Mouse (Mus musculus) heart, embryonic 10.5 days (tissue): ENCODE results near the gene Col4a4. TPM values are rescaled to one million over a fixed set of nuclear protein-coding genes. Genes with fewer than 3 reads are reported as not detected.

Experiments
- DNase-seq: peaks from one replicate; pipeline ENCODE4 v3.0.0-alpha.2; 2017; ENCODE audit warnings: low spot score
- H3K27ac ChIP-seq: fragments of 300-500 bp; sonication (generic); 2 replicates; pipeline ENCODE4 v1.5.1; 2016; ENCODE audit warnings: mild to moderate bottlenecking
- H3K27me3 ChIP-seq: fragments of 300-500 bp; sonication (generic); 2 replicates; pipeline ENCODE4 v1.6.1; 2016; ENCODE audit warnings: mild to moderate bottlenecking; ENCODE audit not compliant: poor library complexity, insufficient read depth, severe bottlenecking
- H3K36me3 ChIP-seq: fragments of 300-500 bp; sonication (generic); 2 replicates; pipeline ENCODE4 v1.6.1; 2016; ENCODE audit warnings: mild to moderate bottlenecking, moderate library complexity
- H3K4me1 ChIP-seq: fragments of 300-500 bp; sonication (generic); 2 replicates; pipeline ENCODE4 v1.6.1; 2016; ENCODE audit warnings: mild to moderate bottlenecking
- H3K4me3 ChIP-seq: fragments of 300-500 bp; sonication (generic); 2 replicates; pipeline ENCODE4 v1.5.1; 2016; ENCODE audit warnings: mild to moderate bottlenecking, moderate library complexity
- H3K9me3 ChIP-seq: fragments of 300-500 bp; sonication (generic); 2 replicates; pipeline ENCODE4 v1.6.1; 2016; ENCODE audit warnings: mild to moderate bottlenecking, moderate library complexity
- WGBS: fragments of 180-500 bp; shearing (Covaris S2); methylation state at CpG from one replicate; pipeline ENCODE4 v1.1.7; 2016; 5-methylcytosine and 5-hydroxymethylcytosine counted together
- polyA plus RNA-seq: library from polyadenylated mRNA; unstranded; fragments of >200 nt; fragmentation: Nextera tagmentation; extraction: Ambion mirVana; gene quantifications from 2 replicates; pipeline ENCODE4 v1.2.1, GENCODE M21; 2016

Gene Col4a4
- polyA plus RNA-seq, 1 experiment from 2014 or later = 0.36 TPM

- no peaks in the 10 kb centered on the region for H3K36me3 ChIP-seq
- H3K4me1 ChIP-seq = peaks cover 9% of the 10 kb centered on the region
- WGBS = 79% methylated on average over 3 of the region's 3 CpGs
- no peak overlapping the region for H3K27ac ChIP-seq
- no peaks in the 10 kb centered on the region for H3K9me3 ChIP-seq
- no peak overlapping the region for H3K4me3 ChIP-seq
- no peak for DNase-seq
- no peaks in the 10 kb centered on the region for H3K27me3 ChIP-seq
These were observed 11.0 kb downstream of the Col4a4 start for GRCm38 (mm10) chr1:82575681-82576080.

GRCm38 (mm10) chr1:82571758-82572157, 14.9 kb downstream of the Col4a4 start:
- Histone ChIP-seq H3K4me1 (no peaks in the 10 kb centered on the region), H3K36me3 (no peaks in the 10 kb centered on the region), H3K9me3 (no peaks in the 10 kb centered on the region), H3K27ac (no peak overlapping the region), H3K27me3 (no peaks in the 10 kb centered on the region), H3K4me3 (no peak overlapping the region)
- DNase-seq = no peak
- WGBS = 63% methylated on average over 1 of the region's 1 CpGs

GRCm38 (mm10) chr1:82569405-82569804, 17.2 kb downstream of the Col4a4 start:
- Histone ChIP-seq H3K27ac (no peak overlapping the region), H3K36me3 (no peaks in the 10 kb centered on the region), H3K4me3 (no peak overlapping the region), H3K9me3 (no peaks in the 10 kb centered on the region), H3K4me1 (no peaks in the 10 kb centered on the region), H3K27me3 (no peaks in the 10 kb centered on the region)
- no peak for DNase-seq
- 84% methylated on average over 4 of the region's 4 CpGs for WGBS

GRCm38 (mm10) chr1:82560223-82560622, 26.4 kb downstream of the Col4a4 start:
- Histone ChIP-seq H3K9me3 (no peaks in the 10 kb centered on the region), H3K4me3 (no peak overlapping the region), H3K27ac (no peak overlapping the region), H3K27me3 (no peaks in the 10 kb centered on the region), H3K36me3 (no peaks in the 10 kb centered on the region), H3K4me1 (peaks cover 5% of the 10 kb centered on the region)
- no peak for DNase-seq
- WGBS = 40% methylated on average over 4 of the region's 4 CpGs

- peak overlapping the region; percentile 29; the same call in 1 of the 2 replicates for H3K4me3 ChIP-seq
- H3K27ac ChIP-seq = no peak overlapping the region; the same call in 1 of the 2 replicates
- 37% methylated on average over 5 of the region's 5 CpGs for WGBS
- no peaks in the 10 kb centered on the region for H3K27me3 ChIP-seq
- H3K9me3 ChIP-seq = no peaks in the 10 kb centered on the region
- no peak for DNase-seq
- peaks cover 12% of the 10 kb centered on the region for H3K4me1 ChIP-seq
- H3K36me3 ChIP-seq = no peaks in the 10 kb centered on the region
These were observed 31.8 kb downstream of the Col4a4 start for GRCm38 (mm10) chr1:82554889-82555288.

GRCm38 (mm10) chr1:82554443-82554850, 32.2 kb downstream of the Col4a4 start:
- peak overlapping the region; percentile 29; the same call in 1 of the 2 replicates for H3K4me3 ChIP-seq
- no peak overlapping the region; the same call in 1 of the 2 replicates for H3K27ac ChIP-seq
- WGBS = 18% methylated on average over 6 of the region's 6 CpGs

GRCm38 (mm10) chr1:82545199-82545960, 41.3 kb downstream of the Col4a4 start:
- Histone ChIP-seq H3K27me3 (no peaks in the 10 kb centered on the region), H3K9me3 (no peaks in the 10 kb centered on the region), H3K4me3 (no peak overlapping the region), H3K4me1 (no peaks in the 10 kb centered on the region), H3K36me3 (no peaks in the 10 kb centered on the region), H3K27ac (no peak overlapping the region)
- 71% methylated on average over 8 of the region's 8 CpGs for WGBS
- no peak for DNase-seq

More at GRCm38 (mm10) chr1:82554443-82554850, 32.2 kb downstream of the Col4a4 start:
- DNase-seq = no peak
- H3K36me3 ChIP-seq = no peaks in the 10 kb centered on the region
- no peaks in the 10 kb centered on the region for H3K27me3 ChIP-seq
- no peaks in the 10 kb centered on the region for H3K9me3 ChIP-seq
- peaks cover 12% of the 10 kb centered on the region for H3K4me1 ChIP-seq

- H3K27ac ChIP-seq = no peak overlapping the region
- no peak for DNase-seq
- no peaks in the 10 kb centered on the region for H3K4me1 ChIP-seq
- H3K4me3 ChIP-seq = no peak overlapping the region
- H3K36me3 ChIP-seq = no peaks in the 10 kb centered on the region
- no peaks in the 10 kb centered on the region for H3K27me3 ChIP-seq
- 74% methylated on average over 6 of the region's 6 CpGs for WGBS
- H3K9me3 ChIP-seq = no peaks in the 10 kb centered on the region
These were observed 42.0 kb downstream of the Col4a4 start for GRCm38 (mm10) chr1:82544419-82545185.

- Histone ChIP-seq H3K27me3 (no peaks in the 10 kb centered on the region), H3K9me3 (no peaks in the 10 kb centered on the region), H3K36me3 (no peaks in the 10 kb centered on the region), H3K4me3 (no peak overlapping the region), H3K4me1 (no peaks in the 10 kb centered on the region), H3K27ac (no peak overlapping the region)
- WGBS = 94% methylated on average over 2 of the region's 2 CpGs
- DNase-seq = no peak
These were observed 42.7 kb downstream of the Col4a4 start for GRCm38 (mm10) chr1:82543934-82544333.

- Histone ChIP-seq H3K4me3 (no peak overlapping the region), H3K27me3 (no peaks in the 10 kb centered on the region), H3K9me3 (no peaks in the 10 kb centered on the region), H3K4me1 (no peaks in the 10 kb centered on the region), H3K27ac (no peak overlapping the region), H3K36me3 (no peaks in the 10 kb centered on the region)
- WGBS = 80% methylated on average over 5 of the region's 5 CpGs
- DNase-seq = no peak
These were observed 46.6 kb downstream of the Col4a4 start for GRCm38 (mm10) chr1:82540056-82540455.

- Histone ChIP-seq H3K4me1 (no peaks in the 10 kb centered on the region), H3K4me3 (no peak overlapping the region), H3K9me3 (no peaks in the 10 kb centered on the region), H3K36me3 (no peaks in the 10 kb centered on the region), H3K27ac (no peak overlapping the region), H3K27me3 (no peaks in the 10 kb centered on the region)
- DNase-seq = no peak
- 69% methylated on average over 3 of the region's 3 CpGs for WGBS
These were observed 48.8 kb downstream of the Col4a4 start for GRCm38 (mm10) chr1:82537848-82538247.

GRCm38 (mm10) chr1:82536515-82537174, 50.0 kb downstream of the Col4a4 start:
- no peak overlapping the region for H3K27ac ChIP-seq
- no peaks in the 10 kb centered on the region for H3K4me1 ChIP-seq
- no peak overlapping the region for H3K4me3 ChIP-seq
- 81% methylated on average over 6 of the region's 6 CpGs for WGBS
- H3K27me3 ChIP-seq = no peaks in the 10 kb centered on the region
- peak; percentile 31 for DNase-seq
- H3K9me3 ChIP-seq = no peaks in the 10 kb centered on the region
- no peaks in the 10 kb centered on the region for H3K36me3 ChIP-seq

GRCm38 (mm10) chr1:82527931-82528330, 58.7 kb downstream of the Col4a4 start:
- Histone ChIP-seq H3K4me1 (no peaks in the 10 kb centered on the region), H3K27ac (no peak overlapping the region), H3K36me3 (no peaks in the 10 kb centered on the region), H3K9me3 (no peaks in the 10 kb centered on the region), H3K27me3 (no peaks in the 10 kb centered on the region), H3K4me3 (no peak overlapping the region)
- DNase-seq = no peak
- 65% methylated on average over 4 of the region's 4 CpGs for WGBS
